Mouse (Mus musculus): ENCODE data around the gene Gm15080.
"Not testable (repeated sequence)": the region's sequence is repeated elsewhere in the genome, so short reads cannot be mapped to it uniquely, and the experiment has no call there.

Gene Gm15080

GRCm38 (mm10) chrX:147992693-147993092, at the start of gene Gm15080:
TSS of gene Gm15080 (plus strand) at chrX:147992993.
- not testable (repeated sequence) for DNase-seq (ENCODE audit: low read depth, low spot score)
